Mouse (Mus musculus) retina, postnatal 1 day (tissue): Measurements from ENCODE around the gene Fam199x.

Source experiments
- DNase-seq: peaks from one replicate; pipeline ENCODE4 v3.0.0-alpha.2; 2012

Gene Fam199x

GRCm38 (mm10) chrX:137049425-137050225 is at the start of gene Fam199x:
Gene Fam199x (plus strand): TSS chrX:137049594.
- DNase-seq = peak; percentile 88

- peak; percentile 75 for DNase-seq
Observed at GRCm38 (mm10) chrX:137015099-137015709, 34.2 kb upstream of the Fam199x start.

- no peak for DNase-seq
Observed at GRCm38 (mm10) chrX:137017668-137018067, 31.7 kb upstream of the Fam199x start.

- peak; percentile 70 for DNase-seq
Observed at GRCm38 (mm10) chrX:137019310-137019709, 30.1 kb upstream of the Fam199x start.

- no peak for DNase-seq
Observed at GRCm38 (mm10) chrX:137030916-137031315, 18.5 kb upstream of the Fam199x start.

GRCm38 (mm10) chrX:137031726-137032125 is 17.7 kb upstream of the Fam199x start:
- no peak for DNase-seq

GRCm38 (mm10) chrX:137034322-137034721 is 15.1 kb upstream of the Fam199x start:
- DNase-seq = no peak

- DNase-seq = no peak
Observed at GRCm38 (mm10) chrX:137037470-137037999, 11.9 kb upstream of the Fam199x start.

- DNase-seq = peak; percentile 93
Observed at GRCm38 (mm10) chrX:137038000-137038483, 11.4 kb upstream of the Fam199x start, which contains the start of gene Slc25a53. Gene Slc25a53 (minus strand): TSS chrX:137038302.

GRCm38 (mm10) chrX:137038502-137038901 is 10.9 kb upstream of the Fam199x start:
- no peak for DNase-seq

GRCm38 (mm10) chrX:137049060-137049424 is 352 bp upstream of the Fam199x start:
- DNase-seq = no peak

- no peak for DNase-seq
Observed at GRCm38 (mm10) chrX:137063202-137063601, 13.8 kb downstream of the Fam199x start.

GRCm38 (mm10) chrX:137104531-137104930 is 55.1 kb downstream of the Fam199x start:
- no peak for DNase-seq

- no peak for DNase-seq
Observed at GRCm38 (mm10) chrX:137106498-137106897, 57.1 kb downstream of the Fam199x start.

- DNase-seq = peak; percentile 75
Observed at GRCm38 (mm10) chrX:137118097-137118746, 68.8 kb downstream of the Fam199x start.

GRCm38 (mm10) chrX:137119675-137120423 is 70.5 kb downstream of the Fam199x start:
- peak; percentile 35 for DNase-seq

GRCm38 (mm10) chrX:137121718-137122117 is 72.3 kb downstream of the Fam199x start, which contains the start of gene Esx1:
Gene Esx1 (minus strand): TSS chrX:137122083.
- DNase-seq = peak; percentile 42

GRCm38 (mm10) chrX:137127542-137127941 is 78.1 kb downstream of the Fam199x start:
- DNase-seq = peak; percentile 51
